Mouse (Mus musculus) embryo, embryonic 11.5 days (tissue): Measurements from ENCODE around the gene Fgfr2.

Experiments
- DNase-seq: peaks from one replicate; pipeline ENCODE4 v3.0.0-alpha.2; 2012; ENCODE audit warnings: low read depth, low spot score

The Fgfr2 gene

GRCm38 (mm10) chr7:130222633-130223354 is 2900.4 kb downstream of the Fgfr2 start:
- no peak for DNase-seq

- DNase-seq = no peak
Measured at GRCm38 (mm10) chr7:130221661-130222387, 2901.3 kb downstream of the Fgfr2 start.

- DNase-seq = no peak
Measured at GRCm38 (mm10) chr7:130220627-130221026, 2902.5 kb downstream of the Fgfr2 start.

GRCm38 (mm10) chr7:130219844-130220243 is 2903.3 kb downstream of the Fgfr2 start:
- DNase-seq = no peak

GRCm38 (mm10) chr7:130216272-130216671 is 2906.9 kb downstream of the Fgfr2 start:
- DNase-seq = no peak

GRCm38 (mm10) chr7:130215348-130216252 is 2907.6 kb downstream of the Fgfr2 start:
- DNase-seq = no peak

- no peak for DNase-seq
Measured at GRCm38 (mm10) chr7:130213156-130213555, 2910.0 kb downstream of the Fgfr2 start.

- DNase-seq = no peak
Measured at GRCm38 (mm10) chr7:130211411-130211810, 2911.7 kb downstream of the Fgfr2 start.

GRCm38 (mm10) chr7:130208601-130209000 is 2914.5 kb downstream of the Fgfr2 start:
- DNase-seq = no peak

GRCm38 (mm10) chr7:130206181-130206582 is 2917.0 kb downstream of the Fgfr2 start:
- no peak for DNase-seq

- DNase-seq = no peak
Measured at GRCm38 (mm10) chr7:130205140-130205539, 2918.0 kb downstream of the Fgfr2 start.

- DNase-seq = no peak
Measured at GRCm38 (mm10) chr7:130201020-130201419, 2922.1 kb downstream of the Fgfr2 start.

- DNase-seq = no peak
Measured at GRCm38 (mm10) chr7:130199951-130200350, 2923.2 kb downstream of the Fgfr2 start.

GRCm38 (mm10) chr7:130199317-130199716 is 2923.8 kb downstream of the Fgfr2 start:
- no peak for DNase-seq

- no peak for DNase-seq
Measured at GRCm38 (mm10) chr7:130195081-130195480, 2928.1 kb downstream of the Fgfr2 start.

GRCm38 (mm10) chr7:130190329-130190975 is 2932.7 kb downstream of the Fgfr2 start:
- DNase-seq = no peak

GRCm38 (mm10) chr7:130189901-130190300 is 2933.2 kb downstream of the Fgfr2 start:
- DNase-seq = no peak

- DNase-seq = no peak
Measured at GRCm38 (mm10) chr7:130188108-130188507, 2935.0 kb downstream of the Fgfr2 start.

- no peak for DNase-seq
Measured at GRCm38 (mm10) chr7:130184864-130185263, 2938.3 kb downstream of the Fgfr2 start.

- no peak for DNase-seq
Measured at GRCm38 (mm10) chr7:130183960-130184359, 2939.2 kb downstream of the Fgfr2 start.

GRCm38 (mm10) chr7:130182551-130182950 is 2940.6 kb downstream of the Fgfr2 start:
- DNase-seq = no peak
